Mouse (Mus musculus) mesoderm, embryonic 11.5 days (tissue): ENCODE data around the gene Map3k20.

Experiments used
- DNase-seq: peaks from one replicate; pipeline ENCODE4 v3.0.0-alpha.2; 2012; ENCODE audit warnings: low read depth, low spot score

Gene Map3k20

GRCm38 (mm10) chr2:72375877-72376276 is 90.4 kb downstream of the Map3k20 start:
- DNase-seq = no peak

- DNase-seq = no peak
These were observed 91.5 kb downstream of the Map3k20 start for GRCm38 (mm10) chr2:72376946-72377345.

DNA sequence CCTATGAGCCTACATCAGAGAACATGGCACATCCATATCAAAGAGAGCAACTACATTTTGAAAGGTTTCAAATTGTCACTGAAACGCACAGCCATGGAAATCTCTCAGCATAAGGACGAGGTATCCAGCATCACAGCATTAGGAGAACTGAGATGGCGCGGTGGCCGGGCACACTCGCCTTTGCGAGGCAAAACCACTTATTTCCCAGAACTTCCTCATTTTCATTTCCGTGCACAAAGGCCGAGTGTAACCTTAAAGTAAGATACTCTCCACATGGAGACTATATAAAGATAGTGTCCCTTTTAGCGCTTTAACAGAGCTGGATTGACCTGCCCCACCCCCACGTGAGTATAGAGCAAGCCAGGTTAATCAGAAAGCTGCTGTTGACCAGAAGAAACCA is 94.0 kb downstream of the Map3k20 start:
- DNase-seq = no peak

GRCm38 (mm10) chr2:72382662-72383061 is 97.2 kb downstream of the Map3k20 start:
- DNase-seq = no peak

DNA sequence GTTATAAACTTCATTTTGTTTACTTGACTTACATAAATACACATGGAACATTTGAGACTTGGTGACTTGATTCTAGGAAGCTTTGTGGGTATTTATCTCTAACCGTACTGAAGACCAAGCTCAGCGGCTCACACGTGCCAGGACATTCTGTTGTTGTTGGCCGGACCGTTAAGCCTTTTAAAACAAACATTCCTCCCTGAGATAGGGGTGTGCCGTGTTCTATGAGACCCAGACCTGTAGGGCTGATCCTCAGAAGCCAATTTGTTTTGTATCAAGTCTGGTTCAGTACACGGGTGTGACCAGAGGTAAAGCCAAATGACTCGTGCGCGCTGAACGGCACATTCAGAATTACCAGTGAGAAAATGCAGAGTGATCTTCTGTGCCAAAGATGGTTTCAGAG is 97.9 kb downstream of the Map3k20 start:
- no peak for DNase-seq

- DNase-seq = no peak
These were observed 104.0 kb downstream of the Map3k20 start for GRCm38 (mm10) chr2:72389411-72389810.

- DNase-seq = peak; percentile 83
These were observed 104.5 kb downstream of the Map3k20 start for GRCm38 (mm10) chr2:72389942-72390341.

- DNase-seq = no peak
These were observed 105.0 kb downstream of the Map3k20 start for GRCm38 (mm10) chr2:72390474-72390873.

- peak; percentile 24 for DNase-seq
These were observed 105.6 kb downstream of the Map3k20 start for GRCm38 (mm10) chr2:72391024-72391423.

- DNase-seq = no peak
These were observed 106.3 kb downstream of the Map3k20 start for GRCm38 (mm10) chr2:72391721-72392120.

DNA sequence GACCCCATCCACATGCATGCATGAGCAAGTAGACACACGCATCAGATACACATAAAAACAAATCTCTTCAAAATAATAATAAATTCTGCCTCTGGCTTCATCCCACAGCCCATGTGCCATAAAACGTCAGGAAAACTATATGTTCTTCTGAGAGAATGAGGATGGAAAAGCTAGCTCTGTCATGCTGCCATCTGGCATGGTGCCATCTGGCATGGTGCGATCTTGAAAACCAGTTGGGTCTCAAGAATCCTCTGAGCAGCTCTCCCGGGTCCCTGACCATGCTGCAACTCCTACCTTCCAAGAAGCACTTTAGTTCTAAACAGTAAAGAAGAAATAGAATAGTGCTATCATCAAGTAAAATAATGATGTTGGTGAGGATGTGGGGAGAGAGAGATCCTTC is 106.9 kb downstream of the Map3k20 start:
- DNase-seq = no peak

DNA sequence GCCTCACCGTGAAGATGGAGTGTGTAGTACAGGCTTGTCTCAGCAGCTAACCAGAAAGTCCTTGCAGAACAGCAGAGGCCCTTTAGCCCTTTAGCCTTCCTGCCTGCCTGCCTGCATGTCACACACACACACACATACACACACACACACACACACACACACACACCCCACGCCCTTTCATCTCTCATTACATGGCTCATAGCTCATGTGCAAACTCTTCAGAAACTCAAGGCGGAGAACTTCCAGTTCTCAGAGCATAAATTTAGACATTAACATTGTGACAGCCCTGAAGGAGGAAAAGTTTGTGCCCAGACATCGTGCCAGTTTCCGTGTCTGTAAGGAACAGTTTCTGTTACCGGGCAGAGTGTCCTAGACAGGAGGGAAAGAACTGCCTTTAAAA is 111.5 kb downstream of the Map3k20 start:
- no peak for DNase-seq

DNA sequence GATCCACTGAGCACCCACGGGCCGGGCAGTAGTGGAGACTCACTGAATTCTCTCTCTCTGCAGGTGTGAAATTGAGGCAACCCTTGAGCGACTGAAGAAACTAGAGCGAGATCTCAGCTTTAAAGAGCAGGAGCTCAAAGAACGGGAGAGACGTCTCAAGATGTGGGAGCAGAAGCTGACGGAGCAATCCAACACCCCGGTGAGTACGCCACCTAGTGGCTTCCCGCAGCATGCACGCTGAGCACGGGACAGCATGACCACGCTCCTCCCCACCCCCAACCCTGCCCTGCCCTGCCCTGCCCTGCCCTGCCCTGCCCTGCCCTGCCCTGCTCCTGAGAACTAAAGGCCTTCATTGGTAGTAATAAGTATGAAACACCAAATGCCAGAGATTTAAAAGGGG is 112.8 kb downstream of the Map3k20 start:
- DNase-seq = peak; percentile 70

- DNase-seq = no peak
These were observed 114.2 kb downstream of the Map3k20 start for GRCm38 (mm10) chr2:72399469-72400195.

DNA sequence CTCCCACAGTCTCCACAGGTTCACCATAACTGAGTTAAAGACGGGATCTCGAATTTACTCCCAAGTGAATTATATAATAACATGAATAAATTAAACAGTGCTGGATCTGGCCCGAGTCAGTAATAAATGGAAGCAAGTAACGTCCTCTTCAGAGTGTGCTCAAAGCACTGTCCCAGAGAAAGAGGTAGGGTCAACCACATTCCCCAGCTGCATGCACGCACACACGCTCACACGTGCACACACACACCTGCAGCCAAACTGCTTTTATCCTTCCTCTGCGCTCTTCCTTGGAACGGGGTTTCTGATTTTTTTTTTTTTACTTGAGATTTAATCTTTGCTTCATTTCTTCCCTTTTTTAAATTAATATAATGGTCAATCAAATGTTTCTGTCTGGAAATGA is 115.9 kb downstream of the Map3k20 start:
- DNase-seq = no peak

DNA sequence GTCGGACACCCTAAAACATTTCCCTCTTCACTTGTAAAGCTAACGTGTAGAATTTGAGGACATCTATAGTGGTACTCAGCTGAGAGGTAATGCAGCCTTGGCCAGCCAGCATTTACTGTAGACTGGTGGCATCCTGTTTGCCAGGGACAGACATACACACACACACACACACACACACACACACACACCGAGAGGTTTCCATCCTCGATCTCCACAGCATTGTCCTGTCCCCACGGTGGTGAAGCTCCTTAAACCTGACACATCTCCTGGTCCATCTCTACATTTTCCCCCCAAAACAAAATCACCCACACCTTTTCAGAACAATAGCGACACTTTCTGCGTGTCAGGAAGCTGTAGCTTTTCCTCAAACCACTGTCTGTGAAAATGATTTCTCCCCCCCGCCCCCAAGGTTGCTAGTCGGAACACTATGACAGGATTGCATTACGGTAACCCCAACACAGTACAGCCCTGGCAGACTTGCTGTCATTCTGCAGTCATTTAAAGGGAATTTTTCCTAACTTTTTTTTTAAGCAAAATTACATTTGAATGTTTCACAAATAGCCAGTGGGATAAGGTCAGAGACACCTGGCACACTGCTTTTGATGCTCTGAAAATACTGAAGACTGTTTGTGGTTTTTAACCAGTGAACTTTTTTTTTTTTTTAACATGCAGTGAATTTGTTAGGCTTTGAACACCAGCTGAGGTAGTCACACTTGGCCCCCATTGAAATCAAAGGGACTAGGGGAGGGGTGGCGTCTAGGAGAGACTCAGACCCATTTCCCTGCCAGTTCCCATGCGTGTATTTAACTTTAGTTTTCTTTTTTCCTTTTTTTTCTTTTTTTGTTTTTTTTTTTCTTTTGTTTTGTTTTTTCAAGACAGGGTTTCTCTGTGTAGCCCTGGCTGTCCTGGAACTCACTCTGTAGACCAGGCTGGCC is 120.5 kb downstream of the Map3k20 start:
- DNase-seq = no peak

DNA sequence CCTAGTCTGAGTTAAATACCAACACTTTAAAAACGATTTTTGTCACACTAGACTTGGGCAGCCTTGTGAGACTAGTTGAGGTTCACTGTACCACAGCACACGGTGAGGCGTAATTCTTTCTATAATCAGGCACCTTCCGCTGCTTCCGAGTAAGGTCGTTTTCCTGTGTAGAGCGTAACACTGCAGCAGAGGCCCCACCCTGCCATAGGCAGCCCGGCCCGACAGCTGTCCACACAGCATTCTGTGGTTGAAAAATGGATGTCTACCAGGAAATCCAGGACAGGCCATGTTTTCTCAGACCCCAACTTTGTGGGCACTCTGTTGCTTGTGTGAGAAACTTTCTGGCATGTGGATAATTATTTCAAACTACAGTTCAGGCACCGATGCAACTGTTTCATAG is 121.3 kb downstream of the Map3k20 start:
- no peak for DNase-seq

GRCm38 (mm10) chr2:72407341-72408092 is 122.1 kb downstream of the Map3k20 start:
- no peak for DNase-seq

DNA sequence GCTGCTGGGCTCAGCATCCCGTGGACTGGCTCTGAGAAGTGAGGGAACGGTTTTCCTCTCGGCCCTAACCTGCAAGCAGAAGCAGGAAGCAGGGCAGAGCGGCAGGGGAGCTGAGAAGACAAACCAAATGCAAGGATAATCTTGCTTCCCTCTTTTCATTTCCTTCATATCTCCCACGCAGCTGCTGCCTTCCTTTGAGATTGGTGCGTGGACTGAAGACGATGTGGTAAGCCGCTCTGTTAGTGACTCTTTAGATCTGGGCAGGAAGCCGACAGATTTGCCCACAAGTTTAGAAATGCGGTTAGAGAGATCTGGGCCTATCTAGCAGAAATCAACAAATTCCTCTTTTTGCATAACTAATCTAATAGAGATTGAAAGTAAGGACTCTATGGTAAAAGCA is 124.5 kb downstream of the Map3k20 start:
- no peak for DNase-seq

DNA sequence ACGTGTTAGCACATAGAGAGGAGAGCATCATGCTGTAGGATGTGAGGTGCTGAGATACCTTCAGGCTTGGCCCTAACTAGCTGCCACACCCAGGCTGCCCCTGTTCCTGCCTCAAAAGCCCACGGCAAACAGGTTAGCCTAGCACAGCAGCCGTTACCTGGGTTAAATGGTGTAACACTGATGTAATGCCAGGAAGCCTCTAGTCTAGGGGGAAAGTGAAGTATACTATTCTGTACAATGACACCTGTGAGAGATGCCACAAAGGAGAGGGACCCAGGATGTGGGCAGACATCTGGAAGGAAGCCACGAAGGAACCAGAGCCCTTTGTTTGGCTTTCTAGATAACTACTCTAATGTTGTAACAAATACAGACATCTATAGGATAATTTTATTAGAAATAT is 126.8 kb downstream of the Map3k20 start:
- DNase-seq = no peak

DNA sequence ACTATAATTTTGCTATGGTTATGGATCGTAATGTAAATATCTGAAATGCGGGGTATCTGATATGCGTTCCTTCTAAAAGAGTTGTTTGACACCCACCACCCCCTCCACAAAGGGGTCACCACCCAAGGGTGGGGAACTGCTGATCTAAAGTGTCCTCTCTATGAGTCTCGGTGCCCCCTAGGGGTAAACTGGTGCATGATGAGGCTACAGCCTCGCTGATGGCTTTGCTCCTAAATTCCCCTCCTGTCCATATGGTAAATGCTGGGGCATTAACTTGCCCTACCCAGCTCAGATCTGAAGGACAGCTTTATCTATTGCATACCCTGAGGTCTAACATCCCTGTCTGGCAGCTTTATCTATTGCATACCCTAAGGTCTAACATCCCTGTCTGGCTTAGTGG is 130.0 kb downstream of the Map3k20 start:
- DNase-seq = no peak
